8 mouse cellular contexts compared by ENCODE assay signal in genomic region chr19:60945801-60946311, GRCm38 (mm10). TPM values are rescaled to one million over a fixed set of nuclear protein-coding genes. Genes with fewer than 3 reads are reported as not detected.
DNase-seq lines count a peak whose midpoint lies in the region; ATAC-seq and TF ChIP-seq lines count a peak whose summit lies in the region.

No protein-coding gene starts in this region.

- H3K4me1 ChIP-seq in bone marrow macrophage, adult 2 months (ENCODE audit: control insufficient read depth, insufficient read depth, low read length) = peaks cover 44% of the 10 kb centered on the region
- H3K4me1 ChIP-seq in intestine, postnatal 0 days (replicated peaks; ENCODE audit: control insufficient read depth, insufficient read depth, low read length) = no peaks in the 10 kb centered on the region
- peaks cover 10% of the 10 kb centered on the region; the same call in 1 of the 2 replicates for H3K4me1 ChIP-seq in stomach, embryonic 16.5 days (ENCODE audit: control insufficient read depth, insufficient read depth, low read length)

- no peaks in the 10 kb centered on the region for H3K9me3 ChIP-seq in intestine, postnatal 0 days (ENCODE audit: control insufficient read depth)
- H3K9me3 ChIP-seq in stomach, embryonic 16.5 days (replicated peaks; ENCODE audit: control insufficient read depth, low read length) = no peaks in the 10 kb centered on the region

- no peak for TF ChIP-seq POLR2A in bone marrow macrophage, adult 2 months (IDR thresholded peaks at IDR 0.05; ENCODE audit: borderline replicate concordance, low read depth, low read length)

- TF ChIP-seq CTCF in bone marrow macrophage, adult 2 months (IDR thresholded peaks at IDR 0.05; ENCODE audit: low read depth, low read length) = no peak
- no peak for TF ChIP-seq CTCF in intestine, postnatal 0 days (IDR thresholded peaks at IDR 0.05; ENCODE audit: low read depth)

- 51% methylated on average over 3 of the region's 3 CpGs for WGBS in intestine, postnatal 0 days
- 49% methylated on average over 3 of the region's 3 CpGs for WGBS in stomach, embryonic 16.5 days

- no peak overlapping the region for H3K4me2 ChIP-seq in intestine, postnatal 0 days (replicated peaks; ENCODE audit: low read depth)
- H3K4me2 ChIP-seq in stomach, embryonic 16.5 days (ENCODE audit: low read depth, low read length) = no peak overlapping the region

- peak; percentile 41 for ATAC-seq in intestine, postnatal 0 days
- ATAC-seq in stomach, embryonic 16.5 days (ENCODE audit: insufficient read depth, low FRiP score) = peak; percentile 69

- H3K27me3 ChIP-seq in intestine, postnatal 0 days (replicated peaks; ENCODE audit: control insufficient read depth, insufficient read depth, low read length) = no peaks in the 10 kb centered on the region
- no peaks in the 10 kb centered on the region for H3K27me3 ChIP-seq in stomach, embryonic 16.5 days (ENCODE audit: control insufficient read depth, insufficient read depth, low read length)

- H3K27ac ChIP-seq in bone marrow macrophage, adult 2 months (ENCODE audit: insufficient read depth, low read depth, low read length) = peak overlapping the region; percentile 97
- 0 out of 2 replicates have a peak overlapping the region, but pooled peaks have one; percentile 10 for H3K27ac ChIP-seq in intestine, postnatal 0 days (ENCODE audit: low read depth, low read length)
- H3K27ac ChIP-seq in stomach, embryonic 16.5 days (ENCODE audit: low read length) = peak overlapping the region; percentile 79

- H3K36me3 ChIP-seq in intestine, postnatal 0 days (ENCODE audit: control insufficient read depth, insufficient read depth) = no peaks in the 10 kb centered on the region
- no peaks in the 10 kb centered on the region for H3K36me3 ChIP-seq in stomach, embryonic 16.5 days (ENCODE audit: control insufficient read depth, insufficient read depth, low read length)

- peak; percentile 4 for DNase-seq in layer of hippocampus, adult 11-12 months (ENCODE audit: low spot score)
- no peak for DNase-seq in layer of hippocampus, postnatal 36 days
- DNase-seq in gastrocnemius, postnatal 25 days = peak; percentile 61
- DNase-seq in lung, postnatal 10 days = peak; percentile 90
- DNase-seq in thymus, postnatal 36 days = no peak

- no peak overlapping the region for H3K9ac ChIP-seq in intestine, postnatal 0 days (ENCODE audit: low read depth, low read length)
- H3K9ac ChIP-seq in stomach, embryonic 16.5 days (ENCODE audit: low read length) = no peak overlapping the region

- H3K4me3 ChIP-seq in bone marrow macrophage, adult 2 months (ENCODE audit: insufficient read depth, low read length) = no peak overlapping the region
- no peak overlapping the region for H3K4me3 ChIP-seq in intestine, postnatal 0 days (ENCODE audit: low read depth, low read length)
- H3K4me3 ChIP-seq in stomach, embryonic 16.5 days (replicated peaks; ENCODE audit: low read length) = no peak overlapping the region

RNA-seq across cellular contexts. Expression of gene Grk5, which starts 56.3 kb away (rescaled TPM):
- 1 to 10 TPM; 8.0 to 8.3 TPM for total RNA-seq in layer of hippocampus, postnatal 36 days (2021)
- 9.4 and 11.2 TPM in 2 replicates for polyA plus RNA-seq in bone marrow macrophage, adult 2 months (2012; ENCODE audit: insufficient read depth, insufficient read length, missing spikeins)
- total RNA-seq in gastrocnemius, postnatal 25 days (2021) = 1 to 10 TPM; 4.6 to 5.5 TPM
- polyA plus RNA-seq in intestine, postnatal 0 days (2015; fragmentation: Nextera tagmentation; extraction: Ambion mirVana) = 1.1 and 1.2 TPM in 2 replicates
- polyA plus RNA-seq in stomach, embryonic 16.5 days (2015; fragmentation: Nextera tagmentation; extraction: Ambion mirVana) = 2.5 and 3.4 TPM in 2 replicates

Comparison
In these comparisons a context has a peak if more than half of its experiments do, and no peak if none do; other contexts are left out.
1. DNase-seq: peak in layer of hippocampus, adult 11-12 months (single experiment), gastrocnemius, postnatal 25 days (single experiment) and lung, postnatal 10 days (single experiment); none in layer of hippocampus, postnatal 36 days (0 of 2) and thymus, postnatal 36 days (0 of 2).
2. H3K27ac ChIP-seq: peak in every context shown above with its lines; median percentile 97 in bone marrow macrophage, adult 2 months; 79 in stomach, embryonic 16.5 days; 10 in intestine, postnatal 0 days.